Mouse (Mus musculus) heart, postnatal 14 days (tissue): ENCODE results near the gene Mcidas. TPM values are rescaled to one million over a fixed set of nuclear protein-coding genes. Genes with fewer than 3 reads are reported as not detected.

ENCODE experiments used
- microRNA-seq, 2 experiments: library from miRNA; unstranded; fragments of <30 nt; microRNA quantifications; one replicate each; pipeline ENCODE4 v1.2.0; 2021 to 2022
- total RNA-seq, 2 experiments: library from RNA; stranded (reverse); gene quantifications; 2 replicates each; pipeline ENCODE4 v1.2.3; 2021

Gene Mcidas
- total RNA-seq, 2 experiments from 2014 or later: not detected

Small RNA genes within 50 kb of the gene (microRNA-seq; reads per million reads assigned to microRNA genes)
- 143 to 367 reads per million in 2 experiments for gene Mir449a
- gene Mir449b: 0 to 0.81 reads per million in 2 experiments
- 0 to 0.48 reads per million in 2 experiments for gene Mir449c

Other genes starting within 250 kb of the Mcidas start
- 10 to 100 TPM; 72.5 to 75.2 TPM for gene Plpp1, start 193.1 kb upstream of the Mcidas start, total RNA-seq
- 10 to 100 TPM; 24.5 to 28.0 TPM for gene Mtrex, start 66.4 kb upstream of the Mcidas start, total RNA-seq
- 10 to 100 TPM; 12.7 to 12.8 TPM for gene Dhx29, start 66.4 kb upstream of the Mcidas start, total RNA-seq
- under 1 TPM in 1 of 2 experiments, not detected in 1; 0.19 TPM for gene Ccno, start 6.0 kb upstream of the Mcidas start, total RNA-seq
- not detected for gene Cdc20b, start 41.3 kb downstream of the Mcidas start, total RNA-seq
- gene Gpx8, start 52.6 kb downstream of the Mcidas start, total RNA-seq: 10 to 100 TPM; 36.1 to 41.0 TPM
- 1 to 10 TPM in 1 of 2 experiments, not detected in 1; 6.1 TPM for gene Gzma, start 107.1 kb downstream of the Mcidas start, total RNA-seq
- gene Esm1, start 215.8 kb downstream of the Mcidas start, total RNA-seq: under 1 TPM; 0.60 to 1.00 TPM
- gene Gzmk, start 232.1 kb downstream of the Mcidas start, total RNA-seq: not detected